Mouse (Mus musculus): ENCODE data around the gene Col25a1. TPM values are rescaled to one million over a fixed set of nuclear protein-coding genes. Genes with fewer than 3 reads are reported as not detected.
A peak's percentile ranks its signal among the peaks of the same experiment; 100 is the strongest.

The Col25a1 gene
- total RNA-seq, 2 experiments from 2014 or later, result 70.7 to 71.0 TPM

DNA sequence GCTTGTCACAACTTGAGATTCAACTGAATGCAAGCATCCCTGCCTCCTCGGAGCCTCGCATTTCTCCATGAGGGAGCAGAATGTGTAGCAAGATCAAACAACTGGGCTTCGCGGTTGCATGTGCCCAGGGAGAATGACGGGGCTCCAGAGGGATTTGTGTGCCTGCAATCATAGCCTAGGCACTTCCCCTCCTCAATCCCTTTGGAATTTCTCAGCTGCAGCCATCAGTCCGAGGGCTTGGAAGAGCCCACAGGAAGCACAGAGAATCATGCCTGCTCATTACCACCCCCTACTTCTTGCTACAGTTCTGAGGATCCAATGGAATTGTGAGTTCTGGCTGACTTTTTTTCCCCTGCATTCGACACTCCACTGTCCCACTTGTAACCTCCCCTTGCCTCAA, 241.8 kb downstream of the Col25a1 start:
- DNase-seq (ENCODE audit: low spot score in 2 of 2), result no peak

DNA sequence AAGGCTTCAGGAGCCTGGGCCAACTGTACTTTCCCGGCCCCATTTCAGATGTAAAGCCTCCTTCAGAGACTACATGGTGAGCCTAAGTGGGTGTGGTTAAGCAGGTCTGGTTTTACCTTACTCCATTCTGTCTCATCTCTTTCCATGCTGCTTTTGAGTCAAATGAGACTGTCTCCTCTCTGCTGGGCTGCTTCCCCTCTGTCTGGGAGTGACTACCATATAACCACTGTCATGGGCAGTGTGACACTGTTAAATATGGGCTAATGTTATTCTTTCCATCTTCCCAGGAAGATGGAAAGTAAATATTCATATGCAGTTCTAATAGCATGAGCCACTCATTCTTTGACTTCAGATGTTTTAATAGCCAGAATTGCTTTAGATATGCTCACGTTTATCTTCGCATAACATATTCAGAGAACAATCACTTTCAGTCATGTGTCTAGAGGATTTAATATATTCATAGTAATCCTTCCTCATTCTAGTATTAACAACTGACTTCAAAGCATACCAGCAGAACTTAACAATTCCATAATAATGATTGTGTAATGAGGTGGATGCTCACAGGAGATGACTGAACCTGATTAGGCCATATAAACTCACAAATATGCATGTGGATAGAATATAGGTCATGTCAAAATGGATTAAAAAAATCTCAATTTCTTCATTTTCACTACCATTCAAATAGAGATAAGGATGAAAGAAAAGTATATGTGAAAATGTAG, 243.5 kb downstream of the Col25a1 start:
- DNase-seq (ENCODE audit: low spot score in 2 of 2), result no peak

DNA sequence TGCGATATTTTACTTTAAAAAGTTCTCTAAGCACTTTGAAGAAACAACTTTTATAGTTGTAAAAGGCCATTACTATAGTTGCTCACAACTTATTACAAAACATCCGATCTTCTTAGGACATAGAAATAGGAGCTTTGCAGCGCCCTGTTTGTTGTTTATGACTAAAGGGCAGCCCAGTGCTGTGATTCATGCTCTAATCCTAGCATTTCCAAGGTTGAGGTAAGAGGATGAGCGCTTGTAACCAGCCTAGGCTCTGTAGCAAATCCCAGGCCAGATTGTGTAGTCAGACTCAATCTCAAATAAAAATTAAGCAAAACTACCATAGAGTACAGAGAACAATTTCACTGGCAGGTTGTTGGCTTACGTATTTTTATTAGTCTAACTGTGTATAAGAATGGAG, 246.5 kb downstream of the Col25a1 start:
- DNase-seq (ENCODE audit: low spot score in 2 of 2), result no peak

DNA sequence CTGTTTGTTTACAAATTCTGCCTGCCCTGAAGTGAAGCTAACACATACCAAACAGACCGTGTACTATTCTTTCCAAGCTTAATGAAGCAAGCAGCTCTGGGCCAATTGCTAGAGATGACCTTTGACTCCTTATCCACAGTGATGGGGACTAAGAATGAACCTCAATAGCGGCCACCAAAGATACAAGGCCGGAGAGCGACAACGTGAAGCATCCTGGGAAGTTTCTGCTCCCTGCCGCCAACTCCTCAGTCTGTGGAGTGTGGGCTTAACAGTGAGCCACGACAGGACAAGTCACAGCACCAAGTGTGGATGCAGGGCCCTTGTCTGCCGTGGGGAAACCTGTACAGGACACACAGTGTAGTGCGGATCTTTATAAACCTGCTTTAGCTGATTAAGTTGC, 247.3 kb downstream of the Col25a1 start:
- DNase-seq (ENCODE audit: low spot score in 2 of 2), result no peak

DNA sequence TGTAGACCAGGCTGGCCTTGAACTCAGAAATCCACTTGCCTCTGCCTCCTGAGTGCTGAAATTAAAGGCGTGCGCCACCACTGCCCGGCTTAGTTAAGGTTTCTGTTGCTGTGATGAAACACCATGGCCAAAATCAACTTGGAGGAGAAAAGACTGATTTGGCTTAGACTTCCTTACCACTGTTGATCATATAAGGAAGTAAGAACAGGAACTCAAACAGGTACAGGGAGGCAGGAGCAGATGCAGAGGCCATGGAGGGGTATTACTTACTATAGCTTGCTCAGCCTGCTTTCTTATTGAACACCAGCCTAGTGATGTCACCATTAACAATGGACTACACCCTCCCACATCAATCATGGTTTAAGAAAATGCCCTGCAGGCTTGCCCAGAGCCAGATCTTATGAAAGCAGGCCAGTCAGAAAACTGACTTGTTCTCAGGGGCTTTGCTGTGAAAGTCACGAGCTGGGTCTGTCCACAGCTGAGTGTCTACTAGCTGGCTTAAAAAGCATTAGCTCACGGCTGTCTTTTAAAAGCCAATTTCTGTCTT, 249.1 kb downstream of the Col25a1 start:
- no peak for DNase-seq (ENCODE audit: low spot score in 2 of 2)

DNA sequence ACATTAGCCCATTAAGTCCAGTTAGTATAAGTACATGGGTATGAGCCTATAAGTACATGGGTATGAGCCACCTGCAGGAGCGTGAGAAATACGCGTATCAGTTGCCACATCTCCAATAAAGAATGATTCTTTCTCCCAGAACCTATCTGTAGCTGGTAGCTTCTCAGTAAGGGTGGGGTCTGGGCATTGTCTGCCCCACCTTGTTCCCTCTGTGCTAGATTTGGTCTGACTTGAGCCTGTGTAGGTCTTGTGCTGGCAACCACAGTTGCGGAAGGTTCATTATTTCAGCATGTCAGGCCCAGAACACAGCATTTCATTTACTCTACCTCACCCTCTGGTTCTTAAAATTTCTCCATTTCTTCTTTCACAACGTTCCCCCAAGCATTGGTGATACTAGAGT, 250.4 kb downstream of the Col25a1 start:
- no peak for DNase-seq (ENCODE audit: low spot score in 2 of 2)

DNA sequence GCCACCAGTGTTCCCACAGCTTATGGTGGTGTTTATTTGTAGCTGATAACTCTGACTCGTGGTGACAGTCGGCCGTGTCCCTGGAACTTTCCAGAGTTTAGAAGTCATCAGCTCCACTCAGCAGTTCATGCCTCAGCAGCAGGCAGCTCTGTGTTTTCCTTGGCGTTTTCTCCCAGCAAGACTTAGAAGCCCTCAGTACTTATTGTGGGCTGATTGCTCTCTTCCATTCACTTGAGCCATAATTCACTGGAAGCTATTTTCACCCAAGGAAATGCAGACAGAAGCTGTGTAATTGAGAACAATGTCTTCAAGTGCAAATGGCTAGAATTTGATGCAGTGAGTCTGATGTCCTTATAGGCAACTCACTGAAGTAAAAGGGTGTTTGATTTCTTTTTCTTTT, 254.6 kb downstream of the Col25a1 start:
- DNase-seq (ENCODE audit: low spot score in 2 of 2), result no peak

DNA sequence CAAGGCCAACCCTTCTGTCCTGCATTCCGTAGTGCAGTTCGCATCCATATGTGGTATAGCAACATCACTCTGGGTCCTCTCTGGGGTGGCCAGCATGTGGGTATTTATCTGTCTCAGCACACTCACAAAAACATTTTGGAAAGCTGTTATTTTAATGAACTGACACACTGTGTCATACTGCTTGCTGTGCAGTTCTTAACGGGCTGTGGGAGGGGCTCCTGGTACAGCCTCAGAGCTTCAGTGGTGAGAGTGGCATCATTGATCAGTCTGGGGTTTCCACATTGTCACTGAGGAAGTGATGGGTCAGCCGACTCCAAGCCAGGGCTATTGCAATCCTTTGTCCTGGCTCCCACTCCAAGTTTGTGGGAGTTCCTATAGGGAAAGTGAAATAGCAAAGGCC, 255.9 kb downstream of the Col25a1 start:
- DNase-seq (ENCODE audit: low spot score in 2 of 2), result no peak

DNA sequence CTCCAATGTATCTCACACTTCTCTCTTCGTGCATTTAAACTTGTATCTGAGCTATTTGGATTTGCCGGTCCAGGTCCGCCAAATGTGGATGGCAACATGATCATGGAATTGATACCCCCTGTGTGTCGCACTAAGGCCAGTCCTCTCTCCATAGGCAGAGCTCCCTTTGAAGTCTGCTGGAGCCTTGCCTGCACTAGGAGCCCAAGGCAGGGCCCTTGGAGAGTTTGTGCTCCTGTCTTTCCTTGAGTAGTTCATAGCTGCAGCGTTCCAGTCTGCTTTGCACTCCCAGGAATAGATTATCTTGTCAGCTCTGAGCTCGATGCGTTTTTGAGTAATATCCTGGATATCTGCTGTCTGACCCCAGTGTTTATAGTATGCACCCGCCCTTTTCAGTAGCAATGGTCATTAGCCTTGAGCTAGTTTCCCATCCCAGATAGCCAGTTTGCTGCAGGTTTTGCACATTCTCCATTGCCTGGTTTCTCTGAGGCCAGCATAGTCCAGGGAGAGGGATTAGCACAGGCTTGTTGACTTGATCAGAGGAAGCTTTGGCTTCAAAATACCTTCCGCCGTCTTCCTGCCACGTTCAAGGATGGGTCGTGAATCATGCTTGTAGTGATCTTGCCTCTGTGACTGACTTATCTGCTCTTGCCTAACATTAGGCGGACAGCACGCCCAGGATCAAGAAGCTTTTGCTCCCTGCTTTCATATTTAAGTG, 258.1 kb downstream of the Col25a1 start:
- no peak for DNase-seq (ENCODE audit: low spot score in 2 of 2)

DNA sequence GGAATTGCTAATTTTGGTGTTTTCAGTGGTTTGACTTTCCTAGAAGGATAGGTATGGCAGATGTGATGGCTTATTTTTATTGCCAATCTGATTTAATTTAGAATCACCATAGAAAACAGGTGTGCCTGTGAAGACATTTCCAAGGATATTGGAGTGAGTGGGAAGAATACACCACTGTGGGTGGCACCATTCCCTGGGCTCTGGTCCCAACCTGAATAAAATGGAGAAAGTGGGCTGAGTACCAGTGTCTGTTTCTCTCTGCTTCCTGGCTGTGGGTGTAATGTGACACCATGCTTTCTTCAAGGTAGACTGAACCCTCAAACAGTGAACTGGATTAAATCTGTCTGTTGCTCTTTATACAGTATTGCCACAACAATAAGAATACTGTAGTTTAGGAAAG, 265.3 kb downstream of the Col25a1 start:
- DNase-seq (ENCODE audit: low spot score in 2 of 2), result no peak

DNA sequence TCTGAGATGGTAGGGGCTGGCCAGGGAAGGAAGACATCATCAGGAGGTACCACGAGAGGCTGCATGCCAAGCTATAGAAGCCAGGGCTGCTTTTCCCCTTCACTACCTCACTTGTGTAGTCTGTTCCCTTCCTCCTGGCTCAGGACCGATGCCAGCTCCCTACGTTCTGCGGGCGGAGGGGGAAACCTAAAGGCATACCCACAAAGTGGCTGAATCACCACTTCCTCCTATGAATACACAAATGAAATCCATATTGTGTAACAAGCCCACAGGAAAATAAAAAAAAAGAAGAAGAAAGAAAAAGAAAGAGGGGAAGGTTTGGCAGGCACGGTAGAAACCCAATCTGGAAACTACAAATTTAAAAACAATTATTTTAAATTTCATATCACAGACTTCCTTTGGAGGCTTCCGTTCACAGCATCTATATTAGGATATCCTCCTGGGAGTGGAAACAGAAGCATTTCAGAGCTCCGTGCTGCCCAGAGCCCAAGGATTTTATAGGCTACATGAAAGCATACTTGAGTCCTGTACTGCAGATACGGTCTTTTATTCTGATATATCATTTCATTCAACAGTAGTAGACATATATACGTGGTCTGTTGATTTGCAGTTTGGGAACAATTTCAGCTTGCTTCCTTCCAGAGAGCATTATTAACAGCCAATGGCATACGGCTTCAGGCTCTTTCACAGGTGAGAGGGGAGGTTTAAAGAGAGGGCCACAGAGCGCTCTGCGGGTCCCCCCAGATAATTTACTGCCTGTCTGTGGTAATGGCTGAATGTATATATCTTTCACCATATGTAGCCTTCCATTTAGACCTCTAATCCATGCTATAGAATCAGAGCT, 269.6 kb downstream of the Col25a1 start:
- DNase-seq (ENCODE audit: low spot score in 2 of 2), result peak; percentile 50 to 57

DNA sequence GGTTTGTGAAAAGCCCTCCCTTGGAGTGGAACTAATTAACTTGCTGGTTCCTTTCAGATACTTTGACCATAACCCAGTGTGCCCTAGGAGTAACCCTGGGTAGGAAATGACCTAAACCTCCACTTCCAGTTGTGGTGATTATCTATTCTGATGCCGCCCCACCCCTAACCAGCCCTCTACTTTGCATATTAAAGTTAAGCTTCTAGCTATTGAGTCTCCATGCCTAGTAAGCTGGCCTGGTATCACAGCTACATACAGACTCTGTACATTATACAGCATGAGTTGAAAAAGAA, 270.2 kb downstream of the Col25a1 start:
- no peak for DNase-seq (ENCODE audit: low spot score in 2 of 2)

DNA sequence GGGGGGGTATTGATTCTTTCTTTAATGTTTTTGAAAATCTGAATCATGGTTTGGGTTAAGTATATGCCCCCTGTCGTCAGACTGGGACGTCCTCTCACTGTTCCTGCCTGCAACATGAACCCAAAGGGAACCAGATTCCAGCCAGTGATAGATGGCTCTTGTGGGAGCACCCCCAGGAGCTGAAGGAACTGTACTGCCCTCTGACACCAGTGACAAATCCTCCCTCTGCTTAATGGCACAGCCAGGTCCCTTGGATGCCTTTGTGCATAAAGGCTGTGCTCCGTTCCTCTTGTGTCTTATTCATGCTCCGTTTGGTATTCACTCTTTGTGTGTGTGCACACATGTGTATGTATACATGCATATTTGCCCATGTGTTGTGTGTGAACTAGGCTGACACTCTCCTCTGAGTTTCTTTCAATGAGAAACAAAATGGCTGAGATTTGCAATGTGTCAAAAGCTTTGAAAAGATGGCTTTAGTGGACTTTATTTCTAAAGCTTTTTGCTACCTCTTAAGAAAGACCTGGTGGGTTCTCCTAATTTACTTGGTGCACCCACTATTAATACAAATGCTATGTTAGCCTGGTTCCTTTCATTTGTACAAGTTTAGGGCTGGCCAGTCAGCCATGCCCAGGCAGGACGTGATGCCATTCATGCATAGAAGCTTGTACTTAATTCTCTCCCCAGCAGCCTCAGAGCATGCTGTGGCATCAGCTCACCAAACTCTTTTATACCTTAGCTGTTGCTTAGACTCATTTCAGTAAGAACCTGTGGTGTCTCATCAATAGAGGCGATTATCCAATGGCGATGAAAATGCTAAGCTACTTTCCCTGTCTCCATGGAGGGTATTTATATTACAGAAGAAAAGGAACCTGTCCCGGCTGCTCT, 273.5 kb downstream of the Col25a1 start:
- DNase-seq (ENCODE audit: low spot score in 2 of 2), result no peak

DNA sequence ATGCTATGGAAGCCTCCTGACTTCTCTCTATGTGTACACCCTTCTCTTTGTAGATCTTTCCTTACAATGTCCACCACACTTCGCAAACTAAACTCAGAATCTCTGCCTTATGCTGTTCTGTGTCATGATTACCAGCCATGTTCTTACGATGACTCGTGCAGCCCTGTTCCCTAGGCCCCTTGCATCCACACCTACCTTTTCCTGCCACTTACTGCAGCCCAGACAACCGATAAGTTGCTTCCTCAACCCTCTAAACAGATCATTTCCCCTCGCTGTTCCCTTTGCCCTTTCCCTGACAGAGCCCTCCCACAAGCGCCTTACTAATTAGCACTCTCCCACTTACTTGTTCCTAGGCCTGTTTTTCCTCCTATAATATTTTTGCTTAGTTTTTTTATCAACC, 275.9 kb downstream of the Col25a1 start:
- no peak for DNase-seq (ENCODE audit: low spot score in 2 of 2)

DNA sequence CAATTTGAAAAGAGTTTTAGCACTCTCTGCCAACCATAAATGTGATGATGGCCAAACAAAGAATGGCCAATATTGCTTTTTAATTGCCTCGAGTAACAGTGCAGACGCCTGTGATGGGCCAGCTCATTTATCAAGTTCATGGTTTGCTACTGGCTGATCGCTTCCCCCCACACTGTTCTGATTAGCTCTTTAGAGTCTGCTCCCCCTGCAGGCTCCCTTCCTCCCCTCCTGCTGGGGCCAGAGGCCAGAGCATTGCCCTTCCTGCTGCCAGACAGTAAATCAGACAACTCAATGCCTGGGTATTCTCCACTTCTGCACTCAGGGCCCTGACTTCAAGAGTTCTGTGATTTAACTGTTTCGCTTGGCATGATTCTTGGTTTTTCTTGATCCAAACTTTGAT, 281.9 kb downstream of the Col25a1 start:
- DNase-seq (ENCODE audit: low spot score in 2 of 2), result no peak

DNA sequence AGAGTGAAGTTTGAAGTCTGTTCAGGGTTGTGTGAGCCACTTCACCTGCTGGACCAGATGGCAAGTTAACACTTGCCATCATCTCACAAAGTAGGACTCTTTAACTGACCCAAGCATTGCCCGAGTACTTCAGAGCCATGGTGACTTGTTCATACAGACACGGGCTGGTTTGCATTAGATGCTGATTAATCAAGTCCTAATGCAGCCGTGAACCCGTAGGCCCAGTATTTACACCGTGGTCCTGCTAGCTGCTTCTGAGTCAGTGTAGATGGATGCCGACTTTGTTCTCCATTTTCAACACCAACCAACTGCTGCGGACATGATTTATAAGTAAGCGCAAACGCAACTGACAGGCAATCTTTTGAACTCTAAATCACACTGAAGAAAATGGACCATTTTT, 287.6 kb downstream of the Col25a1 start:
- DNase-seq (ENCODE audit: low spot score in 2 of 2), result no peak

DNA sequence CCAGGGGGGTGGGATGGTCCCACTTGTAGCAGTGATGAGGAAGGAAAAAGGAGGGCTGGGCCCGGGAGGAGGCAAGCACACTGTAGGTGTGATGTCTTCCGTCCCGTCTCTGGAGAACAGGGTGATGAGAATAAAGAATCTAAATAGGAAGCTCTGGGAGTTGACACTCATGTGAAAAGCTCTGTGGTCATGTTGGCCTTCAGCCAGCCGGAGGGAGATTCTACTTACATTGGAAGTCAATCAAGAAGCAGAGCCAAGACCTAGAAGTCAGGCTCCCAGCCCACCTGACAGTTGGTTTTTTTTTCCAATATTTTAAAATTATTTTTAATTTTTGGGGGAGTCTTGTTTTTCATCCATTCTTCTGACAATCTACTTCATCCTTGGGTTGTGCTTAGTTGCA, 297.5 kb downstream of the Col25a1 start:
- no peak for DNase-seq (ENCODE audit: low spot score in 2 of 2)

DNA sequence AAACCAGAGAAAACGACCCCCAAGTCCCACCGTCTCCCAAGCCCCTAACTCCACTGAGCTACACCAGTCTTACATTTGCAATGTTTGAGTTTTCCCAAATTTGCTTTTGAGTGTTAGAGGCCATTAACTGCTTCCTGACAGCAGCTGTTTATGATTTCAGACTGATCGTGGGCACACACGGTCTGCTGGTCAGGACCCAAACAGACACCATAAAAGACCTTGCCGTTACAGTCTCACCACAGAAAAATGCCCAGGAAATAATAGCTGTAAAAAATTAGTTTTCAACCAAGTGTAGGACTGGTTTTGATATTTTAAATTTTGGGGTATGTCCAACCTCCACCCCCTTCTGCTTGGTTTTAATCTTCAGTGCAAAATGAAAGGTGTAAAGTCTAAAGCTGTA, 298.8 kb downstream of the Col25a1 start:
- no peak for DNase-seq (ENCODE audit: low spot score in 2 of 2)

DNA sequence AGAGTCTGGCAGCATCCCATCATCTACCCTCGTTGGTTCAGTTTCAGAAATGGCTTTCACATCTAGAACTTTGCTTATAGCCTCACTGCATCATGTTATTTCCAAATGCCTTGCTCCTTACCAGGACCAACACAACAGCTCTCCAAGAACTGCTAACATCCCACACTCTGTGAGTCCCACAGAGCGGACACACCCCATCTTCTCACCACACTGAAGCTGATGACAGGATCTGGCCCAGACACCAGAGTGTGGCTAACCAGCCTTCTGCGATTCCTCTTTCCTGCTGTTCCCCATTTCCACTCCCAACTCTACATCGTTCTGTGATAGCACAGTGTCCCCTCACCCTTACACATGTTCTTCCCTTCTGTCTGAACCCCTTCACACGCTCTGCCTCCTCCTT, 301.5 kb downstream of the Col25a1 start:
- DNase-seq (ENCODE audit: low spot score in 2 of 2), result no peak

DNA sequence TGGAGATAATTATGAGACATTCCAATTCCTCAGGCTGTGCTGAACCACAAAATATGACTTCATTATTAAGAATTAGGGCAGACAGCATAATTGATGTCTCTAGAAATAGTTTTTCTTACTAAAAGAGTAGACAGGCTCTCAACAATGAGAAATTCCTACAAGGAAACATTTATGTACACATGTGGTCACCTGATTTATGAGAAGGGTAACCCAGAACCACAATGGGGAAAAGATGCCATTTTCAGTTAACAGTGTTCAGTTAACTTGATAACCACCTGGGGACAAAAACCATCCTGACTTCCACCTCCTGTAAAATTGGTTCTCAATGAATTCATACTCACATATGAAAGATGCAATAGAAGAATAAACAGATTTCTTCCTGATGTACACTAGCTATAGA, 305.7 kb downstream of the Col25a1 start:
- DNase-seq (ENCODE audit: low spot score in 2 of 2), result no peak

DNA sequence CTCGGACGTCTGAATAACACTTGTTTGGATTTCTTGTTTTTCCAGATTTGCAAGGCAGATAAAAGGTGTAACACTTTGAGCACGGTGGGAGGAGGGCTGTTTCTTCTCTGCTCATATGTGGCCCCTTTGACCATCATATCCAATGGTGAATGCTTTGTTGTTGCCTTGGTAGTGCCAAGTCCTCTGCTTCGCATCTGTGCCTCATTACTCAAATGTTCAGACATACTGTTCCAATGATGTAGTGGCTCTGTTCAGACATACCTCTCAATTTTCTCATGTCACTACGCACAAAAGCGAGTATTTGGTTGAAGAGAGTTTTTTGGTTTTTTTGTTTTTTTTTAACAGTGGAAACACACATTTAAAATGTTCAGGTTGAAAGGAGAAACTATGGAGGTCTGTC, 308.5 kb downstream of the Col25a1 start:
- peak in 1 of 2 experiments; percentile 31 for DNase-seq (ENCODE audit: low spot score in 2 of 2)
